Mouse (Mus musculus): ENCODE measurements around the gene Srcin1.

Srcin1 gene

GRCm38 (mm10) chr11:97509058-97509457 is 66.9 kb downstream of the Srcin1 start:
- DNase-seq (ENCODE audit: low read depth, low spot score), result no peak

DNA sequence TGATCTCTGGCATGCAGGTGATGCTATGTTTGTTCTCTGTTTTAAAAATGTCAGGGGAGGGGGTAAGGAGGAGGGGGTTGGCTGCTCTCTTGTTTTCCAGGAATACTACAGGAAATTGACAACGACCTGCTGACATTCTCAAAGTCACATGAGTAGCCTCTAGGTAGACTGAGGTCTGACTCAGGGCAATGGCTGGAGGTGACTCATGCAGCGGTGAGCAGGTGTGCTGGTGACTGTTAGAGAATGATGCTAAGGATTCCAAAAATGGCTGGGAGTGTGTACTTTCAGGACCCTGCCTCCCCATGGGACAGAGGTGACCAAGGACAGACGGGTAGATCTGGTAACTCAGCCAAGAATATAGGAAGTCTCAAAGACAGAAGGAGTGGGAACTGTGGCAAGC is 67.8 kb downstream of the Srcin1 start:
- DNase-seq (ENCODE audit: low read depth, low spot score), result no peak

DNA sequence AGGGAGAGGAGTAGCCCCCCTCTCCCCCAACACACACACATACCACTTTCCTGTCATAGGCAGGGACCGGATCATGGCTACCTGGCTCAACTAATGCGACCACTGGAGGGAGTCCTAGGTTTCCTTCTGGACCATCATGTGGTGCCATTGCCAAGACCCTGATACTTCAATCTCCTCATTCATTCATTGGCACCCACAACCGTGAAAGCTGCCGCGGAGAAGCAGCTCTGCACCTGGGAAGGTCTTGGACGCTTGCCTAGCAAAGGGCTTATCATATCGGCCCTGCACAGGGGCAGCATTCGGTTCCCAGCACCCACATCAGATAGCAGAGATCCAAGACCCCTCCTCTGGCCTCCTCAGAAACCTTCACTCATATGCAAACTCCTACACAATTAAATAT is 69.7 kb downstream of the Srcin1 start:
- DNase-seq (ENCODE audit: low read depth, low spot score), result no peak

DNA sequence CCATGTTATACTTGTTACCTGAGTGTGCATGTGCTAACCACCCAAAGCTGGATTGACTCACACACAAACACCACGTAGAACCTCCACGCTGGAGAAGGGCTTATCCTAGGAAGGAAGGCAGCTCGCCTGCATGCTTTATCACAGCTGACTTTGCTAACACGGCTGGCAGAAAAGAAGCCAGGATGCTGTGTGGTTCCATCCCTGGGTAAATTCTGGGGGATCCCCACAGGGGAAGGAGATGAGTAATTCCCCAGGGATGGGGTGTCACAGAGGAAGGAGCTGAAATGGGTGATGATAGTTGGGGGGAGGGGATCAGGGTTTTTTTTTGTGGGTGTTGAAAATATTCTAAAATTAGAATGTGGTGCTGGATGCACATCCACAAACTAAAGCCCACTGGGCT is 70.2 kb downstream of the Srcin1 start:
- DNase-seq (ENCODE audit: low read depth, low spot score), result no peak

DNA sequence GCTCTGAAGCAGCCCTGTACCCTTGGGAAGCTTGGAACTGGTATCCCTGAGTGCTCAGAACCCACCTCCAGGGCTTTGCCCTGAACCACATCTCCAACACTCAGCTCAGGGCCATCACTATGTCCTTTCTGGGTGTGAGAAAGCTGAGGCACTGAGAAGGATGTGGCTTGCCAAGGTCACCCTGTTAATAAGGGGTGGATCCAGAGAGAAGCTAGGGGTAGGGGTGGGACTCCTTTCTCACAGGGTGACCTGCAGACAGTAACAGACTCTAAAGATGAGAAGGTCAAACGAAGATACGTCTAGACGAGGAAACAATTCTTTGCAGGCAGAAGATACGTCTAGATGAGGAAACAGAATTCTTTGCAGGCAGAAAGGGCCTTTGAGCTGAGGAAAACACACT is 73.1 kb downstream of the Srcin1 start:
- no peak for DNase-seq (ENCODE audit: low read depth, low spot score)

- DNase-seq (ENCODE audit: low read depth, low spot score), result no peak
Observed at GRCm38 (mm10) chr11:97502383-97502782, 73.6 kb downstream of the Srcin1 start.

GRCm38 (mm10) chr11:97500720-97501448 is 75.1 kb downstream of the Srcin1 start:
- no peak for DNase-seq (ENCODE audit: low read depth, low spot score)

GRCm38 (mm10) chr11:97499865-97500719 is 75.9 kb downstream of the Srcin1 start, which contains the start of gene 4933428G20Rik:
Gene 4933428G20Rik (minus strand): TSS chr11:97500340.
- no peak for DNase-seq (ENCODE audit: low read depth, low spot score)

- no peak for DNase-seq (ENCODE audit: low read depth, low spot score)
Observed at GRCm38 (mm10) chr11:97497543-97497942, 78.4 kb downstream of the Srcin1 start.

DNA sequence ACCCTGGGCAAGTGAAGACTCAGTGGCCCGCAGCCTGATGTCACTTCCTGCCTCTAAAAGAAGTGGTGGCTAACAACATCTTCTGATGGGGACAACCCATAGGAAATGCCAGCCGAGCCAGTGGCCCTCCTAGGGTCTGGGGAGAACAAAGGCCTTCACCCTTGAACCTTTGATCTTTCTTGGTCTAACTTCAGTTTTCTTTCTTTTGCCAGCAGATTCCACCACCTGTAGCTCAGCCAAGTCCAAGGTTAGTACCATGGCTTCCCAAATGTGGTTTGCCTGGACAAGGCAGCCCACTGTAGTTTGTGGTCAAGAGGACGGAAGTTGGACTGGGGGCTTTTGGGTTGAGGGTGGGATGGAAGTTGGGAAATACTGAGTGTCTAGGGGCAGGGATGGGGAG is 83.2 kb downstream of the Srcin1 start:
- no peak for DNase-seq (ENCODE audit: low read depth, low spot score)

- DNase-seq (ENCODE audit: low read depth, low spot score), result no peak
Observed at GRCm38 (mm10) chr11:97491640-97492039, 84.3 kb downstream of the Srcin1 start.

- peak; percentile 89 for DNase-seq (ENCODE audit: low read depth, low spot score)
Observed at GRCm38 (mm10) chr11:97489589-97490324, 86.2 kb downstream of the Srcin1 start.

DNA sequence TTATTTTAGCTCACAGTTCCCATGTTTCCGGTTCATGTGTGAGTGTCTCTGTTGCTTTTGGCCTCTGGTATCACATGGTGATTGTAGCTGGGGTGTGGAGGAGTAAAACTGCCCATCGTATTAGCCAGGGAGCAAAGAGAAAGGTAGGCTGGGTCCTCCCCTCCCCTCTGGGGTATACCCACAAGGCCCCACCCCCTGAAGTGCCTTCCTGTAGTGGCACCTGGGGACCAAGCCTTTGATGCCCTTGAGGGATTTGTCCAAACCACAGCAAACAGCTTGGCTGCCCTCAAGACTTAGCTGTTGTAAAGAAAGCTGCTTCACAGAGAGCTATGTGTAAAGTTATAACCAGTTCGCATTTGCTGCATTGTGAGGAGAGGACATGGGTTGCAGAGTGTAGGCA is 88.3 kb downstream of the Srcin1 start:
- DNase-seq (ENCODE audit: low read depth, low spot score), result no peak

DNA sequence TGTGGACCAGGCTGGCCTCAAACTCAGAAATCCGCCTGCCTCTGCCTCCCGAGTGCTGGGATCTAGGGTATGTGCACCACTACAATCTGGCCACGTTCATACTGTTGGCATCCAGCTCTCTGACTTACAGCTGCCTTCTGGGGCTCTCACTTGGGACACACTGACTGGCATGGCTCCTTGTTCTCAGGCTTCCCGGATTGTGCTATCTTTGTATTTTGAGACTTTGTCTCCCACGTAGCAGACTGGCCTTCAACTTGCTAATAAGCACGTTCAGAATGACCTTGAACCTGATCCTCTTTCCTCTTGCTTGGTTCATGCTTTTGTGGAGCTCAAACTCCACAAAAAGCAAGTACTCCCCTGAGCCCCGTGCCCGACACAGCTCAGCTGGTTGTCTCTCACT is 90.3 kb downstream of the Srcin1 start:
- DNase-seq (ENCODE audit: low read depth, low spot score), result no peak

GRCm38 (mm10) chr11:97479824-97480223 is 96.2 kb downstream of the Srcin1 start:
- no peak for DNase-seq (ENCODE audit: low read depth, low spot score)

- no peak for DNase-seq (ENCODE audit: low read depth, low spot score)
Observed at GRCm38 (mm10) chr11:97479085-97479484, 96.9 kb downstream of the Srcin1 start.

GRCm38 (mm10) chr11:97478345-97478744 is 97.6 kb downstream of the Srcin1 start:
- no peak for DNase-seq (ENCODE audit: low read depth, low spot score)

DNA sequence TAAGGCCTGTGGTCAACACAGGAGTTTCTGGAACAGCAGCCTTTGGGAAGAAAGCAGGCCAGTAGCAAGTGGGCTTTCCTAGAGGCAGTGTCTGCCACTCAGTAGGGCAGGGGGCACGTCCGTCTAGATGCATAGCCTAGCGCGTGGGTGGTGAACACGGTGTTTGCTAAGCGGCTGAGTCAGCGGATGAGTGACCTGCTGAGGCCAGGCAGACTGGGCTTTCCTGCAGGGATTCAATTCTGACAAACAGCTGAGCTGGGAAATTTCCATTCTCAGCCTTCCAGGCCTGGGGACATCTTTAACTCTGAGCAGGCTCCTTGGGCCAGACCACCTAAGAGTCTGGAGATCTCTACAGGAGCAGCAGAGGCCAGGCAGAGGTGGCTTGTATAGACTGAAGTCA is 98.6 kb downstream of the Srcin1 start:
- DNase-seq (ENCODE audit: low read depth, low spot score), result no peak

GRCm38 (mm10) chr11:97476334-97477095 is 99.5 kb downstream of the Srcin1 start:
- DNase-seq (ENCODE audit: low read depth, low spot score), result no peak

DNA sequence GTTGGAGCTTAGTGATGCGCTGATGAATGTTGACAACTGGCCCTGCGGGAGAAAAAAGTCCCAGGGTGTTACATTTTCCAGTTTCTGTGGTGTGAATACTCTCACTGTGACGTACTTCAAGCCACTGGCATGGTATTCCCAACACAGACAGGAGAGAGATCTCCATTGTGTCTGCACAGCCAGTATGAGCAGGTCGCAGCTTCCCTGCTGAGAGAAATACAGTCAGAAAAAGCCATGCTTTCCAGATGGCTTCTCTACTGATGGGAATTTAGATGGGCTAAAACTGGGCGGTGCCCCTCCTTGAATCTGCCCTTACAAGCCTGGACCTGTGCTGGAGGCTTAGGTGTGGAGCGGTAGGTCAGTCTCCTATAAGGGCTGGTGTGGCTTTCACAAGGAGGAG is 104.7 kb downstream of the Srcin1 start:
- DNase-seq (ENCODE audit: low read depth, low spot score), result peak; percentile 60

GRCm38 (mm10) chr11:97469828-97470227 is 106.2 kb downstream of the Srcin1 start:
- no peak for DNase-seq (ENCODE audit: low read depth, low spot score)

Data from WW6 (cell line).